22 mouse cellular contexts compared by ENCODE assay signal in the genomic region with DNA sequence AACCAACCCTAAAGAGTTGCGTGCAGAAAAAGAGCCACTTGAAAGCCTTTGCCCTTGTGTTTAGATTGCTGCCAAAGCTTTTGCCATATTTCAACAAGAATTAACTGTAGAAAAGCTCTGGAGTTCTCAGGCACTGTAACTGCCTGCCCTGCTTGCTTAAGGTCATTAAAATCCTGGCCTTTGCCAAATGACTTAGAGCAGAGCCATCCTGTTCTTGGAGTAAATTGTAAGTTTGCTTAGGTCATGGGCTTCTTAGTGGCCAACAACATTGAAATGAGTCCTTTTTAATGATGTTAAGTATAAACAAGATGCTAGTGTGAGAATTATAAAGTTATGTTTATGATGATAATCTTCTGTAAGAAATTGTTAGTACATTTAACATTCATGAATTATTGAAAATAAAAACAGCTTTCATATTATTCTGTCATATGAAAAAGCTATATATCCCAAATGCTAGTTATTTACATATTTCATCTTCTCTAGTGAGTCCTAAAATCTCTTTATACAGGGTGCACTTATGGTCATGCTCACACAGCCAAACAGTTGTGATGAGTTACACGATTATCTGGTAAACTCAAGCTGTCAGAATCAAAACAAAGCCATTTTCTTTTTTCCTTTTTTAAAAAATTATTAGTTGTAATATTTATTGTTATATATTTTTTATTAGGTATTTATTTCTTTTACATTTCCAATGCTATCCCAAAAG.
DNase-seq lines count a peak whose midpoint lies in the region; ATAC-seq and TF ChIP-seq lines count a peak whose summit lies in the region.
"Had no signal": no experiment of that assay in that cellular context is flagged by ENCODE, and none has a peak within 500 bp of the region (broad histone marks: within the 10 kb centered on the region; RNA-seq: fewer than 3 reads in every experiment).

No protein-coding gene starts in this region.

- no peaks in the 10 kb centered on the region for H3K27me3 ChIP-seq in kidney, postnatal 0 days (ENCODE audit: insufficient read depth, low read length)
- no peaks in the 10 kb centered on the region for H3K27me3 ChIP-seq in midbrain, embryonic 11.5 days (ENCODE audit: control insufficient read depth, insufficient read depth, low read length)
- H3K27me3 ChIP-seq: embryonic facial prominence, embryonic 15.5 days had no signal

- peak; percentile 2 for DNase-seq in gastrocnemius, adult 18-20 months (ENCODE audit: low spot score)
- no peak for DNase-seq in gastrocnemius, postnatal 25 days
- DNase-seq in kidney, postnatal 0 days (ENCODE audit: low spot score), result peak; percentile 12
- no peak for DNase-seq in kidney, adult 9 months
- peak; percentile 11 for DNase-seq in skeletal muscle tissue, adult 2 months (ENCODE audit: low read depth, low spot score)
- no peak for DNase-seq in lung, adult 18-20 months
- no peak for DNase-seq in midbrain, embryonic 11.5 days (ENCODE audit: low spot score, missing footprints)
- DNase-seq: adrenal gland, postnatal 10 days; B cell, adult 2 months; cerebellum, adult 11 months; cerebellum, adult 8-10 months; cerebellum, postnatal 14 days; embryo, embryonic 11 days had no signal

- H3K4me3 ChIP-seq in kidney, postnatal 0 days (replicated peaks; ENCODE audit: low read depth, low read length), result no peak overlapping the region
- no peak overlapping the region for H3K4me3 ChIP-seq in midbrain, embryonic 11.5 days (ENCODE audit: low read depth, low read length)
- H3K4me3 ChIP-seq: embryonic facial prominence, embryonic 15.5 days; erythroblast, embryonic 14.5 days; forebrain, embryonic 10.5 days; heart, embryonic 10.5 days; hindbrain, embryonic 10.5 days had no signal

- no peaks in the 10 kb centered on the region for H3K9me3 ChIP-seq in kidney, postnatal 0 days (replicated peaks; ENCODE audit: low read length)
- no peaks in the 10 kb centered on the region for H3K9me3 ChIP-seq in midbrain, embryonic 11.5 days (ENCODE audit: control insufficient read depth, low read length)
- H3K9me3 ChIP-seq: embryonic facial prominence, embryonic 15.5 days; forebrain, embryonic 10.5 days; G1E; heart, embryonic 10.5 days; hindbrain, embryonic 10.5 days had no signal

- no peak overlapping the region for H3K27ac ChIP-seq in kidney, postnatal 0 days
- H3K27ac ChIP-seq in midbrain, embryonic 11.5 days (ENCODE audit: low read depth, low read length), result no peak overlapping the region
- H3K27ac ChIP-seq: embryonic facial prominence, embryonic 15.5 days; forebrain, embryonic 10.5 days; heart, embryonic 10.5 days; hindbrain, embryonic 10.5 days; hindbrain, embryonic 14.5 days had no signal

- no peak overlapping the region for H3K4me2 ChIP-seq in kidney, postnatal 0 days (ENCODE audit: low read length)
- no peak overlapping the region for H3K4me2 ChIP-seq in midbrain, embryonic 11.5 days
- H3K4me2 ChIP-seq: embryonic facial prominence, embryonic 15.5 days; hindbrain, embryonic 14.5 days had no signal

- no peak for TF ChIP-seq CTCF in kidney, postnatal 0 days (IDR thresholded peaks at IDR 0.05; ENCODE audit: low read depth)

- no peaks in the 10 kb centered on the region for H3K36me3 ChIP-seq in kidney, postnatal 0 days (ENCODE audit: insufficient read depth, low read length)
- H3K36me3 ChIP-seq in midbrain, embryonic 11.5 days (ENCODE audit: control insufficient read depth, insufficient read depth, low read length), result no peaks in the 10 kb centered on the region
- H3K36me3 ChIP-seq: embryonic facial prominence, embryonic 15.5 days; forebrain, embryonic 10.5 days; G1E; heart, embryonic 10.5 days; hindbrain, embryonic 10.5 days had no signal

- no peak for ATAC-seq in kidney, postnatal 0 days (replicated peaks; ENCODE audit: low FRiP score, low read depth)
- no peak for ATAC-seq in midbrain, embryonic 11.5 days (ENCODE audit: low FRiP score)
- ATAC-seq: CD4-positive, CD25-positive, alpha-beta regulatory T cell, adult 4 months; forebrain, embryonic 14.5 days had no signal

- H3K9ac ChIP-seq in kidney, postnatal 0 days (ENCODE audit: low read depth, low read length), result no peak overlapping the region
- no peak overlapping the region for H3K9ac ChIP-seq in midbrain, embryonic 11.5 days (ENCODE audit: low read length)
- H3K9ac ChIP-seq: embryonic facial prominence, embryonic 15.5 days; hindbrain, embryonic 14.5 days had no signal

- 72% methylated on average over 2 of the region's 2 CpGs for WGBS in kidney, postnatal 0 days
- WGBS in midbrain, embryonic 11.5 days, result 83% methylated on average over 2 of the region's 2 CpGs

- H3K4me1 ChIP-seq in kidney, postnatal 0 days (replicated peaks; ENCODE audit: insufficient read depth, low read length), result no peaks in the 10 kb centered on the region
- H3K4me1 ChIP-seq in midbrain, embryonic 11.5 days (ENCODE audit: control insufficient read depth, insufficient read depth, low read length), result no peaks in the 10 kb centered on the region
- H3K4me1 ChIP-seq: embryonic facial prominence, embryonic 15.5 days; forebrain, embryonic 10.5 days; heart, embryonic 10.5 days; hindbrain, embryonic 10.5 days had no signal

Comparison
In these comparisons a context has a peak if more than half of its experiments do, and no peak if none do; other contexts are left out.
1. DNase-seq: peak in gastrocnemius, adult 18-20 months (single experiment), kidney, postnatal 0 days (single experiment) and skeletal muscle tissue, adult 2 months (single experiment); none in gastrocnemius, postnatal 25 days (single experiment), kidney, adult 9 months (single experiment), lung, adult 18-20 months (0 of 2) and midbrain, embryonic 11.5 days (single experiment).